Mouse (Mus musculus) cerebellum, adult 2 months (tissue): ENCODE results near the gene Hexim2. TPM values are rescaled to one million over a fixed set of nuclear protein-coding genes. Genes with fewer than 3 reads are reported as not detected.

Experiments used
- DNase-seq, 2 experiments: peaks; one replicate each; pipeline ENCODE4 v3.0.0; 2021
- H3K27ac ChIP-seq: fragments of 200-500 bp; 2 replicates; pipeline ENCODE4 v1.5.1; 2012; ENCODE audit warnings: low read length, control low read depth, inconsistent platforms; ENCODE audit not compliant: insufficient read depth
- H3K27me3 ChIP-seq: fragments of 200-500 bp; 2 replicates; pipeline ENCODE4 v1.6.1; 2012; ENCODE audit warnings: inconsistent platforms, mild to moderate bottlenecking, low read length, moderate library complexity; ENCODE audit not compliant: control insufficient read depth, insufficient read depth
- H3K4me1 ChIP-seq: fragments of 200-500 bp; 2 replicates; pipeline ENCODE4 v1.6.1; 2011; ENCODE audit warnings: low read length; ENCODE audit not compliant: control insufficient read depth, insufficient read depth
- H3K4me3 ChIP-seq: fragments of 200-500 bp; replicated peaks from 2 replicates; pipeline ENCODE3; 2011; ENCODE audit warnings: mild to moderate bottlenecking, low read depth, low read length, control low read depth; ENCODE audit not compliant: insufficient read depth
- CTCF ChIP-seq: fragments of 200-500 bp; IDR thresholded peaks from 2 replicates; pipeline ENCODE4 v1.5.1; 2011; ENCODE audit warnings: low read depth, mild to moderate bottlenecking, control low read depth, low read length, moderate library complexity, borderline replicate concordance; ENCODE audit not compliant: insufficient read depth
- POLR2A ChIP-seq: fragments of 200-500 bp; IDR thresholded peaks from 2 replicates; pipeline ENCODE4 v1.6.1; 2011; ENCODE audit warnings: low read length, control low read depth, borderline replicate concordance; ENCODE audit not compliant: insufficient read depth
- WGBS: fragments of 180-500 bp; shearing (Covaris S2); methylation state at CpG from one replicate; pipeline ENCODE4 v1.1.7; 2018; 5-methylcytosine and 5-hydroxymethylcytosine counted together
- polyA plus RNA-seq: library from polyadenylated mRNA; depleted of rRNA; stranded (reverse); fragments of >200 nt; gene quantifications from 2 replicates; pipeline ENCODE4 v1.2.3, GENCODE M21; 2012

Hexim2 gene
- polyA plus RNA-seq, 1 experiment = 23.0 TPM

GRCm38 (mm10) chr11:103173041-103173770 is 41.0 kb downstream of the Hexim2 start:
- TF ChIP-seq POLR2A (no peak), CTCF (no peak)
- Histone ChIP-seq H3K27me3 (no peaks in the 10 kb centered on the region), H3K27ac (no peak overlapping the region), H3K4me1 (peaks cover 19% of the 10 kb centered on the region), H3K4me3 (no peak overlapping the region)
- DNase-seq = no peak
- WGBS = 87% methylated on average over 7 of the region's 7 CpGs

- Histone ChIP-seq H3K27ac (no peak overlapping the region), H3K27me3 (no peaks in the 10 kb centered on the region), H3K4me3 (no peak overlapping the region), H3K4me1 (peaks cover 19% of the 10 kb centered on the region)
- no peak for DNase-seq
- WGBS = 88% methylated on average over 11 of the region's 11 CpGs
- no peak for TF ChIP-seq CTCF
- no peak for TF ChIP-seq POLR2A
Observed at GRCm38 (mm10) chr11:103173771-103174344, 41.6 kb downstream of the Hexim2 start.

- Histone ChIP-seq H3K27ac (no peak overlapping the region), H3K27me3 (no peaks in the 10 kb centered on the region), H3K4me1 (peaks cover 19% of the 10 kb centered on the region), H3K4me3 (no peak overlapping the region)
- no peak for DNase-seq
- 75% methylated on average over 5 of the region's 5 CpGs for whole genome bisulfite sequencing
- TF ChIP-seq POLR2A = no peak
- TF ChIP-seq CTCF = no peak
Observed at GRCm38 (mm10) chr11:103174411-103174832, 42.2 kb downstream of the Hexim2 start.

- WGBS = 69% methylated on average over 8 of the region's 8 CpGs
- no peak for TF ChIP-seq POLR2A
- no peak for TF ChIP-seq CTCF
Observed at GRCm38 (mm10) chr11:103174891-103175391, 42.7 kb downstream of the Hexim2 start.

GRCm38 (mm10) chr11:103175688-103176442 is 43.6 kb downstream of the Hexim2 start:
- Histone ChIP-seq H3K4me3 (no peak overlapping the region), H3K27ac (no peak overlapping the region), H3K27me3 (no peaks in the 10 kb centered on the region), H3K4me1 (peaks cover 19% of the 10 kb centered on the region)
- TF ChIP-seq CTCF = no peak
- no peak for TF ChIP-seq POLR2A
- 70% methylated on average over 14 of the region's 14 CpGs for WGBS
- DNase-seq = no peak

More at GRCm38 (mm10) chr11:103174891-103175391, 42.7 kb downstream of the Hexim2 start:
- Histone ChIP-seq H3K4me3 (no peak overlapping the region), H3K27ac (no peak overlapping the region), H3K27me3 (no peaks in the 10 kb centered on the region), H3K4me1 (peaks cover 19% of the 10 kb centered on the region)
- DNase-seq = peak in 1 of 2 experiments; percentile 29

GRCm38 (mm10) chr11:103176510-103176909 is 44.3 kb downstream of the Hexim2 start:
- no peak for TF ChIP-seq POLR2A
- no peak for TF ChIP-seq CTCF
- no peak overlapping the region for H3K4me3 ChIP-seq
- H3K27ac ChIP-seq = no peak overlapping the region
- WGBS = 97% methylated on average over 1 of the region's 1 CpGs
- DNase-seq = no peak
- peaks cover 19% of the 10 kb centered on the region for H3K4me1 ChIP-seq
- no peaks in the 10 kb centered on the region for H3K27me3 ChIP-seq

- TF ChIP-seq POLR2A (no peak), CTCF (no peak)
- DNase-seq = no peak
- Histone ChIP-seq H3K4me1 (peaks cover 13% of the 10 kb centered on the region), H3K27ac (no peak overlapping the region), H3K27me3 (no peaks in the 10 kb centered on the region), H3K4me3 (no peak overlapping the region)
- WGBS = 30% methylated on average over 5 of the region's 5 CpGs
Observed at GRCm38 (mm10) chr11:103177216-103177615, 45.0 kb downstream of the Hexim2 start.
